Mouse (Mus musculus): ENCODE measurements around the gene 4930404N11Rik.

- TF ChIP-seq GATA1 (IDR thresholded peaks at IDR 0.05; ENCODE audit: borderline replicate concordance, low read length) (no peak), FLI1 (IDR thresholded peaks at IDR 0.05; ENCODE audit: low read length) (no peak)
Observed at GRCm38 (mm10) chr10:81336558-81336957, 29.1 kb downstream of the 4930404N11Rik start.

Measured in megakaryocyte, embryonic 14.5 days (primary cell).